17 mouse cellular contexts compared by ENCODE assay signal in the genomic region with DNA sequence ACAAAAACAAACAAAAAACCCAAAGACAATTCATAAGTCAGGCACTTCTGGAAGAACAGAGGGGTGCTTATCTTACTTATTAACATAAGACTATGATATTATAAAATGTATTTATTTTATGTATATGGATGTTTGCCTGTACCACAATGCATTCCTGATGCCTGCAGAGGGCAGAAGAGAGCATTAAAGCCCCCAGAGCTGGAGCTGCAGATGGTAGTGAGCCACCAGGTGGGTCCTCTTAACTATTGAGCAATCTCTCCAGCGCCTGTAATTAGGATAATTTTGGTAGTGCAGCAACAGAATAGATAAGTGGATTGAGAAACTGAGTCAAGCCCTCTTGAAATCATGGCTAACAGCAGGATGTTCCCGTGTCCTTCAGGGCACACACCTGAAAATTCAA. TPM values are rescaled to one million over a fixed set of nuclear protein-coding genes. Genes with fewer than 3 reads are reported as not detected.
DNase-seq lines count a peak whose midpoint lies in the region; ATAC-seq and TF ChIP-seq lines count a peak whose summit lies in the region.
"Had no signal": no experiment of that assay in that cellular context is flagged by ENCODE, and none has a peak within 500 bp of the region (broad histone marks: within the 10 kb centered on the region; RNA-seq: fewer than 3 reads in every experiment).

No protein-coding gene starts in this region.

- H3K27ac ChIP-seq in forebrain, postnatal 0 days (ENCODE audit: low read depth, low read length): no peak overlapping the region
- H3K27ac ChIP-seq in forebrain, embryonic 11.5 days (ENCODE audit: low read depth, low read length): no peak overlapping the region
- no peak overlapping the region for H3K27ac ChIP-seq in lung, embryonic 14.5 days (ENCODE audit: low read depth)
- H3K27ac ChIP-seq: embryonic facial prominence, embryonic 13.5 days; liver, embryonic 14.5 days; midbrain, embryonic 12.5 days; stomach, embryonic 15.5 days had no signal

- H3K9me3 ChIP-seq in forebrain, postnatal 0 days (ENCODE audit: low read length): no peaks in the 10 kb centered on the region
- no peaks in the 10 kb centered on the region for H3K9me3 ChIP-seq in forebrain, embryonic 11.5 days (ENCODE audit: control insufficient read depth, low read length)
- no peaks in the 10 kb centered on the region for H3K9me3 ChIP-seq in lung, embryonic 14.5 days (ENCODE audit: low read depth, low read length)
- H3K9me3 ChIP-seq: midbrain, embryonic 12.5 days; stomach, embryonic 15.5 days had no signal

- no peaks in the 10 kb centered on the region for H3K27me3 ChIP-seq in forebrain, postnatal 0 days (ENCODE audit: insufficient read depth, low read length)
- no peaks in the 10 kb centered on the region for H3K27me3 ChIP-seq in forebrain, embryonic 11.5 days (ENCODE audit: control insufficient read depth, insufficient read depth, low read length)
- H3K27me3 ChIP-seq in lung, embryonic 14.5 days (ENCODE audit: insufficient read depth, low read length): no peaks in the 10 kb centered on the region
- H3K27me3 ChIP-seq: embryonic facial prominence, embryonic 13.5 days; midbrain, embryonic 12.5 days; stomach, embryonic 15.5 days had no signal

- H3K4me3 ChIP-seq in forebrain, postnatal 0 days (ENCODE audit: low read depth, low read length): no peak overlapping the region
- no peak overlapping the region for H3K4me3 ChIP-seq in forebrain, embryonic 11.5 days (ENCODE audit: low read depth, low read length)
- no peak overlapping the region for H3K4me3 ChIP-seq in lung, embryonic 14.5 days (ENCODE audit: low read depth, low read length)
- H3K4me3 ChIP-seq: embryonic facial prominence, embryonic 13.5 days; midbrain, embryonic 12.5 days; stomach, embryonic 15.5 days had no signal

- no peak for DNase-seq in forebrain, postnatal 0 days
- no peak for DNase-seq in forebrain, embryonic 11.5 days (ENCODE audit: low spot score)
- DNase-seq in lung, embryonic 14.5 days: no peak
- no peak for DNase-seq in lung, postnatal 25 days (ENCODE audit: low spot score)
- DNase-seq in ES-CJ7 (ENCODE audit: low read depth, low spot score): peak; percentile 37
- no peak for DNase-seq in gastrocnemius, postnatal 4 days (ENCODE audit: low spot score in 2 of 2)
- DNase-seq in kidney, adult 18-20 months: no peak
- DNase-seq: adrenal gland, postnatal 14 days; gastrocnemius, postnatal 10 days; lung, postnatal 4 days; thymus, postnatal 14 days had no signal

- H3K36me3 ChIP-seq in forebrain, postnatal 0 days (ENCODE audit: insufficient read depth): no peaks in the 10 kb centered on the region
- no peaks in the 10 kb centered on the region for H3K36me3 ChIP-seq in forebrain, embryonic 11.5 days (ENCODE audit: control insufficient read depth, insufficient read depth, low read length)
- no peaks in the 10 kb centered on the region for H3K36me3 ChIP-seq in lung, embryonic 14.5 days (ENCODE audit: insufficient read depth)
- H3K36me3 ChIP-seq: embryonic facial prominence, embryonic 13.5 days; stomach, embryonic 15.5 days had no signal

- H3K4me1 ChIP-seq in forebrain, postnatal 0 days (ENCODE audit: insufficient read depth): 0 out of 2 replicates have a peak, but pooled peaks cover 7% of the 10 kb centered on the region
- no peaks in the 10 kb centered on the region for H3K4me1 ChIP-seq in forebrain, embryonic 11.5 days (replicated peaks; ENCODE audit: control insufficient read depth, insufficient read depth, low read length)
- H3K4me1 ChIP-seq in lung, embryonic 14.5 days (ENCODE audit: insufficient read depth): no peaks in the 10 kb centered on the region
- H3K4me1 ChIP-seq: embryonic facial prominence, embryonic 13.5 days; midbrain, embryonic 12.5 days; stomach, embryonic 15.5 days had no signal

- WGBS in forebrain, postnatal 0 days: 55% methylated on average over 2 of the region's 2 CpGs
- WGBS in forebrain, embryonic 11.5 days: 65% methylated on average over 2 of the region's 2 CpGs
- WGBS in lung, embryonic 14.5 days: 41% methylated on average over 2 of the region's 2 CpGs

- no peak for ATAC-seq in forebrain, postnatal 0 days
- no peak for ATAC-seq in forebrain, embryonic 11.5 days (replicated peaks; ENCODE audit: low FRiP score)
- no peak for ATAC-seq in lung, embryonic 14.5 days (ENCODE audit: insufficient read depth)
- ATAC-seq in common myeloid progenitor, adult 5-6 weeks (replicated peaks; ENCODE audit: low read depth, poor library complexity, severe bottlenecking): 0 out of 2 replicates have a peak, but pooled peaks have one; percentile 50

- no peak overlapping the region for H3K9ac ChIP-seq in forebrain, postnatal 0 days
- no peak overlapping the region for H3K9ac ChIP-seq in forebrain, embryonic 11.5 days (ENCODE audit: low read length)
- no peak overlapping the region for H3K9ac ChIP-seq in lung, embryonic 14.5 days
- H3K9ac ChIP-seq: embryonic facial prominence, embryonic 13.5 days; liver, embryonic 14.5 days; midbrain, embryonic 12.5 days; stomach, embryonic 15.5 days had no signal

- H3K4me2 ChIP-seq in forebrain, postnatal 0 days (ENCODE audit: low read depth): no peak overlapping the region
- no peak overlapping the region for H3K4me2 ChIP-seq in forebrain, embryonic 11.5 days (ENCODE audit: low read depth, low read length, severe bottlenecking)
- H3K4me2 ChIP-seq in lung, embryonic 14.5 days: no peak overlapping the region
- H3K4me2 ChIP-seq: embryonic facial prominence, embryonic 13.5 days; heart, embryonic 11.5 days; midbrain, embryonic 12.5 days; stomach, embryonic 15.5 days had no signal

- peak; percentile 40 for TF ChIP-seq CTCF in forebrain, postnatal 0 days (IDR thresholded peaks at IDR 0.05; ENCODE audit: low read depth)
- peak; percentile 32; the same call in 1 of the 2 replicates for TF ChIP-seq CTCF in lung, embryonic 14.5 days (IDR thresholded peaks at IDR 0.05; ENCODE audit: low read depth)

RNA-seq across cellular contexts. Expression of a gene that starts 42.3 kb away (rescaled TPM):
- 11.5 and 13.4 TPM in 2 replicates for total RNA-seq in forebrain, postnatal 0 days (2014; rRNA removed)
- 6.6 TPM in 2 replicates for polyA plus RNA-seq in forebrain, postnatal 0 days (2015; fragmentation: Nextera tagmentation; extraction: Ambion mirVana)
- polyA plus RNA-seq in forebrain, embryonic 11.5 days (2014; fragmentation: Nextera tagmentation; extraction: Ambion mirVana): 12.9 and 15.3 TPM in 2 replicates
- 17.8 and 19.0 TPM in 2 replicates for polyA plus RNA-seq in lung, embryonic 14.5 days (2014; fragmentation: Nextera tagmentation; extraction: Ambion mirVana)
- 19.3 and 29.5 TPM in 2 replicates for total RNA-seq in common myeloid progenitor, adult 5-6 weeks (2017)
- 10 to 100 TPM in 1 of 2 experiments, 1 to 10 TPM in 1; 9.6 to 10.1 TPM for total RNA-seq in gastrocnemius, postnatal 4 days (2021)

RNA-seq across cellular contexts. Expression of a gene that starts 56.2 kb away (rescaled TPM):
- total RNA-seq in forebrain, postnatal 0 days (2014; rRNA removed): 28.3 and 35.7 TPM in 2 replicates
- 18.7 and 34.5 TPM in 2 replicates for polyA plus RNA-seq in forebrain, postnatal 0 days (2015; fragmentation: Nextera tagmentation; extraction: Ambion mirVana)
- polyA plus RNA-seq in forebrain, embryonic 11.5 days (2014; fragmentation: Nextera tagmentation; extraction: Ambion mirVana): 2.1 and 2.8 TPM in 2 replicates
- 0.53 and 0.73 TPM in 2 replicates for polyA plus RNA-seq in lung, embryonic 14.5 days (2014; fragmentation: Nextera tagmentation; extraction: Ambion mirVana)
- total RNA-seq in common myeloid progenitor, adult 5-6 weeks (2017): not detected in 2 replicates
- under 1 TPM; 0.31 to 0.37 TPM for total RNA-seq in gastrocnemius, postnatal 4 days (2021)

Comparison
In these comparisons a context has a peak if more than half of its experiments do, and no peak if none do; other contexts are left out.
1. RNA of a gene that starts 56.2 kb away (total RNA-seq): 28.3 to 35.7 TPM in forebrain, postnatal 0 days; 0.31 to 0.37 TPM in gastrocnemius, postnatal 4 days and not detected in common myeloid progenitor, adult 5-6 weeks; every median in the first group is over 10 times any median in the second.